Mouse (Mus musculus) hindbrain, embryonic 12.5 days (tissue): ENCODE data around the gene Mgp. TPM values are rescaled to one million over a fixed set of nuclear protein-coding genes. Genes with fewer than 3 reads are reported as not detected.

Experiments used
- ATAC-seq: fragments of 200-750 bp; cut with Nextera tagmentation; 2 replicates; pipeline ENCODE4 v1.8.0; 2017; ENCODE audit warnings: moderate TSS enrichment; ENCODE audit not compliant: low FRiP score
- H3K27ac ChIP-seq: fragments of 300-500 bp; sonication (generic); 2 replicates; pipeline ENCODE4 v1.5.1; 2016; ENCODE audit warnings: mild to moderate bottlenecking
- H3K27me3 ChIP-seq: fragments of 300-500 bp; sonication (generic); 2 replicates; pipeline ENCODE4 v1.6.1; 2016; ENCODE audit warnings: mild to moderate bottlenecking
- H3K36me3 ChIP-seq: fragments of 300-500 bp; sonication (generic); 2 replicates; pipeline ENCODE4 v1.6.1; 2016; ENCODE audit warnings: mild to moderate bottlenecking
- H3K4me1 ChIP-seq: fragments of 300-500 bp; sonication (generic); 2 replicates; pipeline ENCODE4 v1.6.1; 2016
- H3K4me2 ChIP-seq: fragments of 300-500 bp; sonication (generic); replicated peaks from 2 replicates; pipeline ENCODE4 v1.6.1; 2016; ENCODE audit warnings: mild to moderate bottlenecking
- H3K4me3 ChIP-seq: fragments of 300-500 bp; sonication (generic); 2 replicates; pipeline ENCODE4 v1.5.1; 2016; ENCODE audit warnings: mild to moderate bottlenecking
- H3K9ac ChIP-seq: fragments of 300-500 bp; sonication (generic); 2 replicates; pipeline ENCODE4 v1.6.1; 2016; ENCODE audit warnings: mild to moderate bottlenecking, moderate library complexity
- H3K9me3 ChIP-seq: fragments of 300-500 bp; sonication (generic); replicated peaks from 2 replicates; pipeline ENCODE4 v1.6.1; 2016; ENCODE audit warnings: mild to moderate bottlenecking
- WGBS: fragments of 180-500 bp; shearing (Covaris S2); methylation state at CpG from one replicate; pipeline ENCODE4 v1.1.7; 2016; 5-methylcytosine and 5-hydroxymethylcytosine counted together
- polyA plus RNA-seq: library from polyadenylated mRNA; unstranded; fragments of >200 nt; fragmentation: Nextera tagmentation; extraction: Ambion mirVana; gene quantifications from 2 replicates; pipeline ENCODE4 v1.2.1, GENCODE M21; 2016

The Mgp gene
- polyA plus RNA-seq, result 16.6 and 35.9 TPM in 2 replicates

GRCm38 (mm10) chr6:136875670-136876069 lies at the start of gene Mgp:
Gene Mgp (minus strand): TSS chr6:136875823.
- H3K4me2 ChIP-seq, result no peak within 1 kb of the TSS; the same call in 1 of the 2 replicates
- H3K4me3 ChIP-seq, result 0 out of 2 replicates have a peak within 1 kb of the TSS, but pooled peaks have one; percentile 2
- WGBS, result 58% methylated on average over 9 of the region's 9 CpGs
- no peaks in the 10 kb centered on the region for H3K36me3 ChIP-seq
- H3K9ac ChIP-seq, result no peak within 1 kb of the TSS
- no peaks in the 10 kb centered on the region for H3K27me3 ChIP-seq
- H3K27ac ChIP-seq, result no peak within 1 kb of the TSS
- no peaks in the 10 kb centered on the region for H3K9me3 ChIP-seq
- H3K4me1 ChIP-seq, result no peaks in the 10 kb centered on the region
- no peak for ATAC-seq

DNA sequence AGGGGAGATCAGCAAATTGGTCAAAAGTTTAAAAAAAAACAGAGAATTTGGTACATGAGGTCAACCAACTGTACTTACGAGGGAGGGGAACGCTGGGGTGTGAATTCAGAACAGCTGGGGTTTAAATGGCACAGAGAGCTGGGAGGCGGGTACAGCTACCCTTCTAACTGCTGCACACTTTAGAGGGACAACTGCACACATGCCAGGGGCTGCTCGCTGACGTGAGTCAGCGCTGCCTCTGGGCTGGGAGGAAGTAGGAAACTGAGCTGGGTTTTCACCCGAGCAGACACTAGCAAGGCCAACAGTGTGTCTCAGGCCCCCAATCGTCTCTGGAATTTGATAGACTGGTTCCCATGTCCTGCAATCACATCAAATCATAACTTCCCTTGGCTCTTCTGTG lies 49.4 kb upstream of the Mgp start:
- H3K36me3 ChIP-seq, result no peaks in the 10 kb centered on the region
- H3K9me3 ChIP-seq, result no peaks in the 10 kb centered on the region
- H3K4me2 ChIP-seq, result no peak overlapping the region
- H3K9ac ChIP-seq, result no peak overlapping the region
- H3K27me3 ChIP-seq, result no peaks in the 10 kb centered on the region
- no peak for ATAC-seq
- no peak overlapping the region for H3K27ac ChIP-seq
- H3K4me3 ChIP-seq, result no peak overlapping the region
- WGBS, result 72% methylated on average over 8 of the region's 8 CpGs
- no peaks in the 10 kb centered on the region for H3K4me1 ChIP-seq

DNA sequence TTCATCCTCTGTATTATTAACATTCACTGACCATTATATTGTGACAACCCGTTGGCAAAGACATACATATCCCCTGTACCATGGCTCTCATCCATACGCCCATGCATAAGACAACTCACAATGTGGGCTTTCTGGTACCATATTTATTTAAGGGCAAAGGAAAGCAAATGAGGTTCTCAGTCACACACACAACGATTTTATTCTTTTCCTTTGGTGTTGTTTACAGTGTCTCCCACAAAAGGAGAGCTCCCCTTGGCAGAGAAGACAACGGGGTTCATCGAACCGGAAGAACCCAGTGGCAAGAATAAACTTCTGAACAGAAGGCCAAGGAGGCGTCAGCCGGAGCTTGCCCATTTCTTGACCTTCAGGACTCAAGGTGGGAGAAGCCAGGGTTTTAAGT lies 47.9 kb upstream of the Mgp start, which contains the start of gene Pde6h:
TSS of gene Pde6h (plus strand) at position 301 of the 400 bp plus-strand sequence.
- Histone ChIP-seq H3K36me3 (no peaks in the 10 kb centered on the region), H3K27ac (no peak within 1 kb of the TSS), H3K4me2 (no peak within 1 kb of the TSS), H3K9me3 (no peaks in the 10 kb centered on the region), H3K4me1 (no peaks in the 10 kb centered on the region), H3K27me3 (no peaks in the 10 kb centered on the region), H3K9ac (no peak within 1 kb of the TSS), H3K4me3 (no peak within 1 kb of the TSS)
- no peak for ATAC-seq
- WGBS, result 92% methylated on average over 8 of the region's 8 CpGs

GRCm38 (mm10) chr6:136922871-136923270 lies 47.2 kb upstream of the Mgp start:
- H3K4me3 ChIP-seq, result no peak overlapping the region
- no peak overlapping the region for H3K4me2 ChIP-seq
- H3K27ac ChIP-seq, result no peak overlapping the region
- no peak overlapping the region for H3K9ac ChIP-seq
- no peaks in the 10 kb centered on the region for H3K4me1 ChIP-seq
- H3K36me3 ChIP-seq, result no peaks in the 10 kb centered on the region
- H3K27me3 ChIP-seq, result no peaks in the 10 kb centered on the region
- no peaks in the 10 kb centered on the region for H3K9me3 ChIP-seq
- ATAC-seq, result no peak
- 84% methylated on average over 7 of the region's 7 CpGs for WGBS

DNA sequence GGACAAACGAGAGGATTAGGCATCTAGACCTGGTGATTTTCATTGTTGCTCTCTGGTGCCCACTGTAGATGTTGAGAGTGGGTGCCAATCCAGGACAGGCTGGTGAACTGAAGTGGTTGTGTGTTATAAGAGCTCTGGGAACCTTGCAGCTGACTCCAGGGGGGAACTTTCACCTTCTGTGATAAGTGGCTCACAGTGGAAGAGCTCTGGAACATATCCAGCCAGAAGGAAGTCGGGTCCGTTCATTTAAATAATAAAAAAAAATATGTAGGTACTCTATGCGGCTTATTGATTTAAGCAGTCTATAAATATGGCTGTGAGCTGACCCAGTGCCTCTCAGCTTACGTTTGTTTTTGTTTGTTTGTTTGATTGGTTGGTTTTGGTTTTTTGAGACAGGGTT lies 46.5 kb upstream of the Mgp start, which contains the start of gene Erp27:
TSS of gene Erp27 (minus strand) at position 101 of the 400 bp plus-strand sequence.
- H3K27me3 ChIP-seq, result no peaks in the 10 kb centered on the region
- no peak within 1 kb of the TSS for H3K27ac ChIP-seq
- no peaks in the 10 kb centered on the region for H3K4me1 ChIP-seq
- WGBS, result 85% methylated on average over 5 of the region's 5 CpGs
- H3K9ac ChIP-seq, result no peak within 1 kb of the TSS
- no peaks in the 10 kb centered on the region for H3K9me3 ChIP-seq
- H3K36me3 ChIP-seq, result no peaks in the 10 kb centered on the region
- no peak for ATAC-seq
- no peak within 1 kb of the TSS for H3K4me3 ChIP-seq
- H3K4me2 ChIP-seq, result no peak within 1 kb of the TSS

GRCm38 (mm10) chr6:136921601-136922000 lies 46.0 kb upstream of the Mgp start:
- Histone ChIP-seq H3K9ac (no peak overlapping the region), H3K9me3 (no peaks in the 10 kb centered on the region), H3K27ac (no peak overlapping the region), H3K4me3 (no peak overlapping the region), H3K27me3 (no peaks in the 10 kb centered on the region), H3K4me1 (no peaks in the 10 kb centered on the region), H3K4me2 (no peak overlapping the region), H3K36me3 (no peaks in the 10 kb centered on the region)
- no peak for ATAC-seq
- WGBS, result 72% methylated on average over 7 of the region's 7 CpGs

GRCm38 (mm10) chr6:136920320-136921257 lies 45.0 kb upstream of the Mgp start:
- no peak overlapping the region for H3K4me3 ChIP-seq
- no peaks in the 10 kb centered on the region for H3K9me3 ChIP-seq
- ATAC-seq, result no peak
- H3K27ac ChIP-seq, result no peak overlapping the region
- 45% methylated on average over 16 of the region's 16 CpGs for WGBS
- no peaks in the 10 kb centered on the region for H3K4me1 ChIP-seq
- no peaks in the 10 kb centered on the region for H3K36me3 ChIP-seq
- no peak overlapping the region for H3K9ac ChIP-seq
- H3K4me2 ChIP-seq, result no peak overlapping the region
- no peaks in the 10 kb centered on the region for H3K27me3 ChIP-seq

DNA sequence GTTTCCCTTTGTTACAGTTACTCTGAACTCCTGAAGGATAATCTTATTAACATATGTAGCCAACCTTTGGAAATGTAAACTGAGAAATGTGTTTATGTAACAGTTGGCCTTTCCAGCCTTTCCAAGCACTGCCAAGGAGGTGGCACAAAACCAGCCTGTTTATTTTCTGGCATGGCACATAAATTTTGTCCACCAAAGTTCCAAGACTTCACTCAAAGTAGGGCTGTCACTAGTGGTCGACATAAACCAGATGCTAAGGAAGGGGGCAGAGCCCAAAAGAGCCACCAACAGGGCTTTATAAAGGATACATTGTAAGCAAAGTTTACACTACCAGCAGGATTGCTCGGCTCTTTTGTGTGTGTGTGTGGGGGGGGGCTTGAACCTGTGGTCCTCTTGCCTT lies 42.3 kb upstream of the Mgp start:
- H3K36me3 ChIP-seq, result no peaks in the 10 kb centered on the region
- no peaks in the 10 kb centered on the region for H3K27me3 ChIP-seq
- H3K4me1 ChIP-seq, result peaks cover 6% of the 10 kb centered on the region
- WGBS, result 0% methylated on average over 2 of the region's 2 CpGs
- ATAC-seq, result no peak
- no peak overlapping the region for H3K9ac ChIP-seq
- H3K9me3 ChIP-seq, result no peaks in the 10 kb centered on the region
- H3K27ac ChIP-seq, result no peak overlapping the region
- no peak overlapping the region for H3K4me3 ChIP-seq
- H3K4me2 ChIP-seq, result no peak overlapping the region

DNA sequence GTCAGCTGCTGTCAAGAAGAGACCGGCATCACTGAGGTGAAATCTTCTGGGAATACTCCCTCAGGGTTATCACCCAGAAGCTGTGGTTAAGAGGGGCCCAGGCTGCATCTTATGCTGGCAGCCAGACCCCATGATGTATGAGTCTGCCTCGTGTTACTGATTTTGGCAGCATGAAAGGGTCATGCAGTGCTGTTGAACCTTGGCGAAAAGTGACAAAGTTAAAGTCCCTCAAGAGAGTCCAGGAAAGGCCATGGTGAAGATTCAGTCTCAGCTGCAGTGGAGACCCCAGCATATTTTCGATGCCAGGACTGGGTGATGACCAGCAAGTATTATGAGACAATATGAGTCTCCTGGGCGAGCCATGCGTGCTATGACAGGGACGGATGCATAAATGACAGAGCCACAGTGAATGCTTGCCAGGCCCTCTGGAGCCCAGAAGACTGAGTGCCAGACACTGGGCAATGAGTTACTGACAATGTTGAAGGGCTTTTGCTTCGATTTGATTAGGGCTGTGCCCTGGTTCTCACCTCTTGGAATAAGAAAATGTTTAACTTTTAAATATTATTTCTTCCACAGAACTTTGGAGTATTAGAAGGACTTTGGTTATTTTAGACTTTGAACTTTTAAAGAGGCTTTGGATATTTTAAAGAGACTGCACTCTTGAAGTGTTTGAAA lies 40.2 kb upstream of the Mgp start:
- peaks cover 6% of the 10 kb centered on the region for H3K4me1 ChIP-seq
- no peak overlapping the region for H3K4me2 ChIP-seq
- H3K27ac ChIP-seq, result no peak overlapping the region
- H3K27me3 ChIP-seq, result no peaks in the 10 kb centered on the region
- ATAC-seq, result no peak
- H3K4me3 ChIP-seq, result no peak overlapping the region
- H3K36me3 ChIP-seq, result no peaks in the 10 kb centered on the region
- WGBS, result 86% methylated on average over 8 of the region's 8 CpGs
- H3K9ac ChIP-seq, result no peak overlapping the region
- H3K9me3 ChIP-seq, result no peaks in the 10 kb centered on the region

DNA sequence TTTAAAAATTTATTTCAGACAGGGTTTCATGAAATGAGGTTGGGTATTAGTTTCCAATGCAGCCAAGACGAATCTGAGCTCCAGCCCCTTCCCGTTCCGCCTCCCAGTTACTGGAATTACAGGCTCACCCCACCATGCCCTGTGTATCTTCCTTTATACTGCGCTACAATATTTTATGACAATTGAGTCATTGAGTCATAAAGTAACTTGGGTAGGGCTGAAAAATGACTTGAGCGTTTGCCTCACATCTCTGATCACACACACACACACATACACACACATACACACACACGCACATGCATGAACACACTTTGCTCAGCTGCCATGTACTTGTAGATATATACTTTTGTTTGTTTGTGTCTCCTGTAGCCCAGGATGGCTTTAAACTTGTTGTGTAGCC lies 38.6 kb upstream of the Mgp start:
- no peak overlapping the region for H3K4me2 ChIP-seq
- no peak for ATAC-seq
- 91% methylated on average over 6 of the region's 6 CpGs for whole genome bisulfite sequencing

DNA sequence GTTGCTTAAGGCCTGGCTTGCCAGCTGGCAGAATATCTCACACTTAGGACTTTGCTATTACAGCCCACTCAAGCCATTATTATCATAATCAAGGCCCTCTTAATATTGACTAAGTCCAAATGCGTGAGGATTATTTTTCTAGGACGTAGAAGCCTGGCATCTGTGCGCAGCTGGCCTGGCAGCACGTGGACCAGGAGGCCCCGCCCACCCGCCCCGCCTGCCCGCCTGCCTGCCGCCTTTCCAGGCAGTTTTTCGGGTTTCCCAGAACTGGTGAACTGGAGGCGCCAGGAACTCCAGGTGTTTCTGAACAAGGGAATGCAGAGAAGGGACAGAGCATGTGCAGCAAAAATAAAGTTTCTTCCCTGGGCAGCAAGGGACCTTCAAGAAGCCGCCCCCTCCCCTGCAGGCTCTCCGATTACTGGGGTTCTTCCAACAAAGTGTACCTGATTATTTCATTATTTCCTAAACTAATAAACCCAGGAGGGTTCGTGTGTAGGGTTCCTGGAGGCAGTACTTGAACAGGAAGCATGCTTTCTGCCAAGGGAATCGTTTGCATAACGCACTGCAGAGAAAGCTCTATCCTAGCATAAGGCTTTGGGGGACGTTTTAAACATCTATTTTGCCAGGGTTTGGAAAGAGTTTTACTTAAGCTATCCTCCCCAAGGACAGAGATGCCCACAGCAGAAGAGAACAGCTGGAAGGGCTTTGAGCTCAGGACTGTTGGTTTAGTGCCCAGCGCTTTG lies 37.9 kb upstream of the Mgp start:
- no peaks in the 10 kb centered on the region for H3K9me3 ChIP-seq
- H3K4me2 ChIP-seq, result peak overlapping the region; percentile 45
- peak overlapping the region; percentile 35; the same call in 1 of the 2 replicates for H3K9ac ChIP-seq
- WGBS, result 20% methylated on average over 18 of the region's 18 CpGs
- H3K36me3 ChIP-seq, result no peaks in the 10 kb centered on the region
- peaks cover 6% of the 10 kb centered on the region for H3K4me1 ChIP-seq
- no peak overlapping the region for H3K27ac ChIP-seq
- H3K4me3 ChIP-seq, result no peak overlapping the region
- ATAC-seq, result no peak
- no peaks in the 10 kb centered on the region for H3K27me3 ChIP-seq

More for the DNA sequence above, 38.6 kb upstream of the Mgp start:
- Histone ChIP-seq H3K9me3 (no peaks in the 10 kb centered on the region), H3K36me3 (no peaks in the 10 kb centered on the region), H3K27ac (no peak overlapping the region), H3K4me1 (peaks cover 6% of the 10 kb centered on the region), H3K27me3 (no peaks in the 10 kb centered on the region), H3K4me3 (no peak overlapping the region), H3K9ac (no peak overlapping the region)

DNA sequence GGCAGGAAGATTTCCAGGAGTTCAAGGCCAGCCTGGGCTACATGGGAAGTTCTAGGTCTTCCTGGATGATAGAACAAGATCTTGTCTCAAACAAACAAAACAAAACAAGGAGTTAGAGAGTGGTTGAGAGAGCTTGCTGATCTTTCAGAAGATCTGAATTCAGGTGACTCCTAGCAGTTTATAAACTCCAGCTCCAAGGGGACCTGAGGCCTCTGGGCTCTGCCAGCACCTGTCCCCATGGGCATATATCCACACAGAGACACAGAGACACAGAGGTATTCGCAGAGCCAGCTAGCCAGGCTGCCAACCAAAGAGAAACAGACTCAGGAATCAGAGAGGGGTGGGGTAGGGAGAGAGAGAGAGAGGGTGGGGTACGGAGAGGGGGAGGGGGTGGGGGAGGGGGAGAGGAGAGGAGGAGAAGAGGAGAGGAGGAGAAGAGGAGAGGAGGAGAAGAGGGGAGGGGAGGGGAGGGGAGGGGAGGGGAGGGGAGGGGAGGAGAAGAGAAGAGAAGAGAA lies 37.2 kb upstream of the Mgp start:
- peak overlapping the region; percentile 45; the same call in 1 of the 2 replicates for H3K4me2 ChIP-seq
- H3K9ac ChIP-seq, result no peak overlapping the region
- 88% methylated on average over 1 of the region's 2 CpGs for WGBS
- no peaks in the 10 kb centered on the region for H3K9me3 ChIP-seq
- no peaks in the 10 kb centered on the region for H3K27me3 ChIP-seq
- peaks cover 6% of the 10 kb centered on the region for H3K4me1 ChIP-seq
- no peaks in the 10 kb centered on the region for H3K36me3 ChIP-seq
- no peak overlapping the region for H3K27ac ChIP-seq
- no peak for ATAC-seq
- no peak overlapping the region for H3K4me3 ChIP-seq
